Mouse (Mus musculus) brain, embryonic 14.5 days (tissue): ENCODE results near the gene Fyco1.

Experiments used
- CTCF ChIP-seq: fragments of 200-500 bp; IDR thresholded peaks from 2 replicates; pipeline ENCODE4 v1.5.1; 2012; ENCODE audit warnings: inconsistent platforms, mild to moderate bottlenecking, moderate library complexity, borderline replicate concordance; ENCODE audit not compliant: insufficient read depth, insufficient read length; ENCODE audit errors: extremely low read depth
- POLR2A ChIP-seq: fragments of 200-500 bp; IDR thresholded peaks from 2 replicates; pipeline ENCODE4 v1.6.1; 2012; ENCODE audit warnings: mild to moderate bottlenecking, inconsistent platforms, borderline replicate concordance; ENCODE audit not compliant: poor library complexity, insufficient read depth, insufficient read length, severe bottlenecking; ENCODE audit errors: extremely low read depth

- TF ChIP-seq CTCF (no peak), POLR2A (no peak)
Measured at GRCm38 (mm10) chr9:123754333-123754732, 97.4 kb downstream of the Fyco1 start.
